Mouse (Mus musculus) right cerebral cortex, adult 18-20 months (tissue): ENCODE data around the gene L1cam.

Experiments
- DNase-seq: peaks from one replicate; pipeline ENCODE4 v3.0.0; 2022; ENCODE audit warnings: mixed read lengths

L1cam gene

GRCm38 (mm10) chrX:73875881-73876280, 20.0 kb downstream of the L1cam start:
- no peak for DNase-seq

GRCm38 (mm10) chrX:73871956-73872355, 23.9 kb downstream of the L1cam start:
- no peak for DNase-seq

GRCm38 (mm10) chrX:73871474-73871873, 24.4 kb downstream of the L1cam start:
- DNase-seq: no peak

GRCm38 (mm10) chrX:73869334-73869733, 26.6 kb downstream of the L1cam start:
- DNase-seq: no peak

- DNase-seq: no peak
Observed at GRCm38 (mm10) chrX:73867852-73868251, 28.1 kb downstream of the L1cam start.

- DNase-seq: no peak
Observed at GRCm38 (mm10) chrX:73867256-73867655, 28.6 kb downstream of the L1cam start.

- no peak for DNase-seq
Observed at GRCm38 (mm10) chrX:73864692-73865091, 31.2 kb downstream of the L1cam start.

GRCm38 (mm10) chrX:73855087-73855408, 40.9 kb downstream of the L1cam start:
- DNase-seq: no peak

- no peak for DNase-seq
Observed at GRCm38 (mm10) chrX:73854326-73855086, 41.4 kb downstream of the L1cam start.

- no peak for DNase-seq
Observed at GRCm38 (mm10) chrX:73836691-73837090, 59.2 kb downstream of the L1cam start.

GRCm38 (mm10) chrX:73835731-73836130, 60.2 kb downstream of the L1cam start:
- no peak for DNase-seq

GRCm38 (mm10) chrX:73824185-73825151, 71.4 kb downstream of the L1cam start, which contains the start of gene Pdzd4:
Gene Pdzd4 (minus strand): TSS chrX:73824969.
- peak; percentile 70 for DNase-seq

- no peak for DNase-seq
Observed at GRCm38 (mm10) chrX:73823747-73824146, 72.2 kb downstream of the L1cam start.

- DNase-seq: no peak
Observed at GRCm38 (mm10) chrX:73816596-73817314, 79.2 kb downstream of the L1cam start.

- DNase-seq: no peak
Observed at GRCm38 (mm10) chrX:73815072-73815471, 80.8 kb downstream of the L1cam start.

GRCm38 (mm10) chrX:73805814-73806213, 90.1 kb downstream of the L1cam start:
- DNase-seq: no peak
